Mouse (Mus musculus) spleen, adult 2 months (tissue): ENCODE measurements around the gene Ccng2. TPM values are rescaled to one million over a fixed set of nuclear protein-coding genes. Genes with fewer than 3 reads are reported as not detected.

Experiments used
- DNase-seq, 2 experiments: peaks; one replicate each; pipeline versions ENCODE4 v3.0.0 to v3.0.0-alpha.2; 2012 to 2021; ENCODE audit warnings: low spot score in 2 of 2, low read depth in 1 of 2
- H3K27ac ChIP-seq: fragments of 200-500 bp; 2 replicates; pipeline ENCODE4 v1.5.1; 2012; ENCODE audit warnings: low read length, inconsistent platforms; ENCODE audit not compliant: insufficient read depth
- H3K27me3 ChIP-seq: fragments of 200-500 bp; 2 replicates; pipeline ENCODE4 v1.6.1; 2012; ENCODE audit warnings: mild to moderate bottlenecking, moderate library complexity, low read length, inconsistent platforms; ENCODE audit not compliant: control insufficient read depth, insufficient read depth
- H3K36me3 ChIP-seq: fragments of 200-500 bp; 2 replicates; pipeline ENCODE4 v1.6.1; 2012; ENCODE audit warnings: mild to moderate bottlenecking, low read length, inconsistent platforms; ENCODE audit not compliant: control insufficient read depth, insufficient read depth
- H3K4me1 ChIP-seq: fragments of 200-500 bp; 2 replicates; pipeline ENCODE4 v1.6.1; 2011; ENCODE audit warnings: inconsistent platforms; ENCODE audit not compliant: control insufficient read depth, insufficient read depth, insufficient read length
- H3K4me3 ChIP-seq: fragments of 200-500 bp; 2 replicates; pipeline ENCODE4 v1.5.1; 2011; ENCODE audit warnings: mild to moderate bottlenecking, inconsistent platforms; ENCODE audit not compliant: insufficient read depth, insufficient read length; ENCODE audit errors: extremely low read depth
- CTCF ChIP-seq: fragments of 200-500 bp; IDR thresholded peaks from 2 replicates; pipeline ENCODE4 v1.5.1; 2011; ENCODE audit warnings: mild to moderate bottlenecking, inconsistent platforms; ENCODE audit not compliant: insufficient read depth, insufficient read length, insufficient replicate concordance; ENCODE audit errors: extremely low read depth
- POLR2A ChIP-seq: fragments of 200-500 bp; IDR thresholded peaks from 2 replicates; pipeline ENCODE4 v1.6.1; 2011; ENCODE audit warnings: low read depth, low read length, inconsistent platforms
- whole genome bisulfite sequencing: fragments of 180-500 bp; shearing (Covaris S2); methylation state at CpG from one replicate; pipeline ENCODE4 v1.1.7; 2018; 5-methylcytosine and 5-hydroxymethylcytosine counted together
- polyA plus RNA-seq: library from polyadenylated mRNA; depleted of rRNA; stranded (reverse); fragments of >200 nt; gene quantifications from 2 replicates; pipeline ENCODE4 v1.2.3, GENCODE M21; 2012; rRNA removed

The Ccng2 gene
- polyA plus RNA-seq, 1 experiment, result 51.3 TPM

DNA sequence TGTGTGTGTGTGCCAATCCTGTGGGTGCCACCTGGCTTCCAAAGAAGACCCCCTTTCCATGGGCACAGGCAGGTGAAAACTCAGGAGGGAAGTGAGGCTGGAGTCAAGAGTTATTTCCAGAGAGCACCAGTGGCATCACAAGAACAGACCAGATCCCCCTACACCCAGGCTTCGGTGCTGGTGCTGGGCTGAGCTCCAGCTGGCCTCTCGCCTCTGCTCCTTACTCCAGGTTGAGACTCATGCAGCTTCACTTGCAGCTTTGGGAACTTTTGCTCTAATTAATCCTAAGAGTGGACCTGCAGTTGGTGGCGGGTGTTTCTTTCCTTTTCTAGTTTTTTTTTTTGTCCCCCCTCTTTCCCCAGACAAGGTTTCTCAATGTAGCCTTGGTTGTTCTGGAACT, 30.3 kb downstream of the Ccng2 start:
- no peak for DNase-seq
- TF ChIP-seq CTCF (no peak), POLR2A (no peak)

DNA sequence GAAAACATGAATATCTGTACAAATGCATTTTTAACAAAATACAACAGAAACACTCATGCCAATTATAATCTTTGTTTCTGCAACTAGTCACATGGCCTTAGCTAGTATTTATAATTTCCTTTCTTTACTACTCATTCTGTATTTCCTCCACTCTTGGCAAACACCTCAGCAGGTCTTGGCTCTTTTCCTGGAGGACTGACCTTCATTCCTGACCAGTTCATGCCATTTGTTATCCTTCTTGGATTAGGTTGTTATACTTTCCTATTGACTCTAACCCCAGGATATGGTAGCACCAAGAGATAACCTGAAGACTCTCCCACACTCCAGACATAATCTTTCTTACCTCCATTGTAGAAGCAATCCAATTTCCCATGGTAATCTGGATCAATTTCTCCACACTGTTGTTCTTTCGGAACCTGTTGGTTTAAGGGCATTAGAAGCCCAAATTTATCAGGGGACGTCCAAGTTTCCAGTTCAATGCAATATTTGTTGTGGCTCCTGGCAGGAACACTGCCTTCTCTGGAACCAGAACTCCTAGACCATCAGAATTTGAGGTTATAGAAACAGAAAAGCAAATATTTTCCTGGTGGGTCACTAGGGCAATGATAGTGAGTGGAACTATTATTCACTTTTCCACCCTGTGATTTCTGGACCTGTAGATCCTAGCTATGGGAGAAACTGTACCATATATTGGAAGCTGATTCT, 38.2 kb downstream of the Ccng2 start:
- Histone ChIP-seq H3K27me3 (no peaks in the 10 kb centered on the region), H3K27ac (no peak overlapping the region), H3K36me3 (no peaks in the 10 kb centered on the region), H3K4me1 (no peaks in the 10 kb centered on the region), H3K4me3 (no peak overlapping the region)
- TF ChIP-seq CTCF, result no peak
- TF ChIP-seq POLR2A, result no peak
- 90% methylated on average over 2 of the region's 2 CpGs for WGBS
- DNase-seq, result no peak

More for the DNA sequence above, 30.3 kb downstream of the Ccng2 start:
- no peaks in the 10 kb centered on the region for H3K36me3 ChIP-seq
- WGBS, result 79% methylated on average over 3 of the region's 3 CpGs
- no peak overlapping the region for H3K27ac ChIP-seq
- no peaks in the 10 kb centered on the region for H3K27me3 ChIP-seq
- H3K4me3 ChIP-seq, result no peak overlapping the region
- no peaks in the 10 kb centered on the region for H3K4me1 ChIP-seq

DNA sequence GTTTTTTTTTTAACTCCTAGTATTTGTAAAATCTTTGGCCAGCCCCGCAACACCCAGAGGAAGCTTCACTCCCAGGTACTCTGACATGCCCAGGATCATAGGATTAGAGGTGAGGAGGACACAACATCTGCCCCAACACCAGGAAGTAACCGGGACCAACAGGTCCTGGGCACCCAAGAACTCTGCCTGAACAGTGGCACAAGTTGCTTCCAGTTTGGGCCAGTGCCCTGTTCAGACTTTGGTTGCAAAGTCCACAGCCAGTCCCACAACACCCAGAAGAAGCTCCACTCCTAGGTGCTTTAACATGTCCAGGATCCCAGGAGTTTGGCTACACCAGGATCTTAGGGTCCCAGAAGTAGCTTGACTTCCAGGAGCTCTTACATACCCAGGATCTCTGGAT, 41.9 kb downstream of the Ccng2 start:
- H3K27ac ChIP-seq, result no peak overlapping the region
- no peak for DNase-seq
- no peak for TF ChIP-seq CTCF
- TF ChIP-seq POLR2A, result no peak

DNA sequence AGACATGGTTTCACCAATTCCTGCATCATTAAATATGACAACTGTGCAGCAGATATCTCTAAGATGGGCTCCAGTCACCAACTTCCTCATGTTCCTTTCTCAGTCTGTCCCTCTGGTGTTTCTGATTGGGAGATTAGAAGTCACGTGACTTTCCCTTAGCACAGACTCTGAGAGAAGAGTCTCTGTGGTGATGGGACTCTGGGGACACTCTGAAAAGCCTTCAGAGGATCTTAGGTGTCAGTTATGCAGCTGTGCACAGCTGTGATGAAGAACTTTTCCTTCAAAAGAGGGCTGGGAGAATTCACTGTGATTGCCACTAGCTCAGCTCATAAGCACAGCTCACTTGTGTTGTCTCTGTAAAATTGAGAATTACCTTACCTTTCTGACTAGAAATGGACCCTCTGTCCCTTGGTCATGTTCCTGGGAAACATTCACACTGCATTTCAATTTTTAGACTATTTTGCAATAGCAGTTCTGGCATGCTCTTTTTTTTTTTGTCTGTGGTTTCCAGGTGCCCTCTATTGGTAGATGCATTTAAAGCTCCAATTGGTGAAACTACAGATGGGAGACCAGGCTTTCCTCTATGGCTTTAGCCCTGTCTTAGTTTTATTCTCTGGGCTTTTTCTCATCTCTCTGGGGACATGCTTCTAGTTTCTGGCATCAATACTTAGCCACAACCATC, 56.4 kb downstream of the Ccng2 start:
- TF ChIP-seq CTCF, result no peak
- TF ChIP-seq POLR2A, result no peak
- Histone ChIP-seq H3K36me3 (no peaks in the 10 kb centered on the region), H3K27me3 (no peaks in the 10 kb centered on the region), H3K4me3 (no peak overlapping the region), H3K4me1 (no peaks in the 10 kb centered on the region), H3K27ac (no peak overlapping the region)
- WGBS, result 27% methylated on average over 1 of the region's 1 CpGs
- no peak for DNase-seq

More for the DNA sequence above, 41.9 kb downstream of the Ccng2 start:
- no peak overlapping the region for H3K4me3 ChIP-seq
- H3K36me3 ChIP-seq, result no peaks in the 10 kb centered on the region
- no peaks in the 10 kb centered on the region for H3K27me3 ChIP-seq
- 88% methylated on average over 2 of the region's 2 CpGs for WGBS
- no peaks in the 10 kb centered on the region for H3K4me1 ChIP-seq

Other genes starting within 250 kb of the Ccng2 start
- gene Sowahb, start 222.2 kb upstream of the Ccng2 start, polyA plus RNA-seq, result not detected in 2 replicates
- gene Sept11, start 173.8 kb upstream of the Ccng2 start, polyA plus RNA-seq, result 21.2 and 26.0 TPM in 2 replicates
- 48.5 and 60.4 TPM in 2 replicates for gene Ccni, start 60.8 kb upstream of the Ccng2 start, polyA plus RNA-seq
- gene 2010109A12Rik, start 60.7 kb upstream of the Ccng2 start, polyA plus RNA-seq, result 0.09 TPM in 1 of 2 replicates, not detected in the other